Mouse (Mus musculus): Measurements from ENCODE around the gene Hpse.

DNA sequence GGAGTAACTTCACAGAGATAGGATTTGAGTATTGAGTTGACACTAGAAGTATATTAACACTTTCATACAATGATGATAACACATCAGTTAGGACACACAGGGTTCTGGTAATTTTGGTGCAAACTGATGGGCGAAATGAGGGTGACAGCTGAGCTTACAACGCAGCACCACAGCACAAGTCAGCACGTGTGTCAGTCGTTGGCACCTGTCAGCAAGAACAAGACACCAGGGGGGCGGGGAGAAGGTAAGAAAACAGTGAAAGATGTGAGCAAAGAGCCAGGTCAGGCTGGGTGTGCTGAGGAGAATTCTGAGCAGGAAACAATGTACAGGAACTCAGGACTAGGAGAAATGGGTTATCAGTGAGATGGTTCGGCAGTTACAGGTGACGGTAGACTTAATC, 42.2 kb upstream of the Hpse start:
- TF ChIP-seq CTCF (conservative IDR thresholded peaks at IDR 0.05; ENCODE audit: low read length) (no peak), POU5F1 (IDR thresholded peaks at IDR 0.05; ENCODE audit: borderline replicate concordance, low read length) (no peak)

All from E14TG2a.4 (cell line).